Mouse (Mus musculus) heart, adult 2 months (tissue): ENCODE results near the gene Mfap2.

ENCODE experiments used
- CTCF ChIP-seq: fragments of 200-600 bp; IDR thresholded peaks from 2 replicates; pipeline ENCODE4 v1.8.1; 2022; ENCODE audit warnings: antibody characterized with exemption, mild to moderate bottlenecking, moderate library complexity
- EP300 ChIP-seq: fragments of 200-500 bp; IDR thresholded peaks from 2 replicates; pipeline ENCODE4 v1.6.1; 2011; ENCODE audit warnings: low read depth, low read length, control low read depth; ENCODE audit not compliant: insufficient read depth
- POLR2A ChIP-seq: fragments of 200-500 bp; IDR thresholded peaks from 2 replicates; pipeline ENCODE4 v1.6.1; 2011; ENCODE audit warnings: mild to moderate bottlenecking, low read depth, low read length, control low read depth; ENCODE audit not compliant: insufficient read depth

DNA sequence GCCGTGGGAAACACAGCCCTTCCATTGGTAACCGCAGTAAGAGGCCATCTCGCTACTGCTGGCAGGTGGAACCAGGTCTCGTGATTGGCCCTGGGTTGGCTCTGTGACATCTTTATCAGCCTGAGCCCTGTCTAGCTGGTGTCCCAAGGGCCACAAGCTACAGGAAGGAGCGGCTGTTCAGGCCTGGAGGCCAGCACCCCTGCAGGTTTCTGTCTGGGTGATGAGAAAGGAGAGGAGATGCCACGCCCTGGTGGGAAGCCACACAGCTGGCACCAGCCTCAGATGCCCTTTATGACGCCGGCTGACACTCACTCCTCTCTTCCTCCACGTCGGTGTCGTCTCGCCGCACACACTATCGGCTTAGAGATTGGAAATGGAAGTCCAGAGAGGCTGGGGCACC lies 20.8 kb upstream of the Mfap2 start:
- TF ChIP-seq CTCF (no peak), POLR2A (no peak), EP300 (no peak)
